Mouse (Mus musculus) WW6 (cell line): Measurements from ENCODE around the gene Mvb12b.

Experiments
- DNase-seq: peaks from one replicate; pipeline ENCODE4 v3.0.0-alpha.2; 2013; ENCODE audit warnings: low read depth, low spot score

The Mvb12b gene

GRCm38 (mm10) chr2:33736722-33737121 is 151.0 kb downstream of the Mvb12b start:
- DNase-seq = no peak

GRCm38 (mm10) chr2:33734781-33735485 is 152.8 kb downstream of the Mvb12b start:
- no peak for DNase-seq

- DNase-seq = no peak
These were observed 158.0 kb downstream of the Mvb12b start for GRCm38 (mm10) chr2:33729701-33730100.

GRCm38 (mm10) chr2:33727199-33727598 is 160.5 kb downstream of the Mvb12b start:
- DNase-seq = no peak

DNA sequence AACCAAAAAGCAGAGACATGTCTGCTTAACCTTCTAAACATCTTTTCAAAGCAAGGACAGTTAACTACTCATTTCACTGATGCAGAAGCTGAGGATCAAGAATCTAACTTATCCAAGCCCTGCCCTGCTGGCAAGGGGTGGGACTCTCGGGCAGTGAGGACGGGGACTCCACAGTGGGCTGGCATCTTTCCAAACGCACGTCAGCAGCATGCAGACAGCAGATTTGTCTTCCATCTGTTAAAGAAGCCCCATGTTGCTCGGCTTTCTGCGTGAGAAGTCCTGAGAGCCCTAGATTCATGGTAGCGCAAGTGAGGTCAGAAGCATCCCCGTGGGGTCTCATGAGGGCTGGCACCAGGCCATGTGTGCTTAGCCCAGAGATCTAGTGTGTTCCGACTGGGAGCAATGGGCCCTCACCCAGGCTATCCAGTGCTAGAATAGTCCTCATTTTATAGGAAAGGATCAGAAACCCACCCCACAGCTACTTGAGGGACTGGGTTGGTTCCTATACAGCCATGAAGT is 167.3 kb downstream of the Mvb12b start:
- DNase-seq = no peak

GRCm38 (mm10) chr2:33719339-33720066 is 168.2 kb downstream of the Mvb12b start:
- no peak for DNase-seq

GRCm38 (mm10) chr2:33718561-33718960 is 169.2 kb downstream of the Mvb12b start:
- no peak for DNase-seq

GRCm38 (mm10) chr2:33717821-33718351 is 169.9 kb downstream of the Mvb12b start:
- no peak for DNase-seq

- no peak for DNase-seq
These were observed 170.4 kb downstream of the Mvb12b start for GRCm38 (mm10) chr2:33717378-33717777.

DNA sequence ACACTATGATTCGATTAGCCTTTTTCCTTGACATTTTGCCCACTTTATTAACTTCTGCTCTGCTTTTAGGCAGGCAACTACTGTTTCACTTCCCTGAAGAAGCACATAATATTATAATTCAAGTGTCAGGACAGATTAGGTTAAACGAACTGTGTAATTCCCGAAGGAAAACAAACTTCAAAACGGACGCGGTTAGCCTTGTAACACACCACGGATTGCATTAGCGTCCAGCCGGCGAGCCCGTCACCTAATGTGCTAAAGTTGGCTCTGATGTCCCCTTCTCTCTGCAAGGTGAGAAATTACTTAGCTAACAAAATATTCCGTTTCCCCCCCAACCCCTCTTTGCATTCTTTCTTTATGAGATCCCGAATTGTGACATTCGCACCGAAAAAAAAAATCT is 170.9 kb downstream of the Mvb12b start:
- no peak for DNase-seq

- no peak for DNase-seq
These were observed 172.8 kb downstream of the Mvb12b start for GRCm38 (mm10) chr2:33714932-33715331.

DNA sequence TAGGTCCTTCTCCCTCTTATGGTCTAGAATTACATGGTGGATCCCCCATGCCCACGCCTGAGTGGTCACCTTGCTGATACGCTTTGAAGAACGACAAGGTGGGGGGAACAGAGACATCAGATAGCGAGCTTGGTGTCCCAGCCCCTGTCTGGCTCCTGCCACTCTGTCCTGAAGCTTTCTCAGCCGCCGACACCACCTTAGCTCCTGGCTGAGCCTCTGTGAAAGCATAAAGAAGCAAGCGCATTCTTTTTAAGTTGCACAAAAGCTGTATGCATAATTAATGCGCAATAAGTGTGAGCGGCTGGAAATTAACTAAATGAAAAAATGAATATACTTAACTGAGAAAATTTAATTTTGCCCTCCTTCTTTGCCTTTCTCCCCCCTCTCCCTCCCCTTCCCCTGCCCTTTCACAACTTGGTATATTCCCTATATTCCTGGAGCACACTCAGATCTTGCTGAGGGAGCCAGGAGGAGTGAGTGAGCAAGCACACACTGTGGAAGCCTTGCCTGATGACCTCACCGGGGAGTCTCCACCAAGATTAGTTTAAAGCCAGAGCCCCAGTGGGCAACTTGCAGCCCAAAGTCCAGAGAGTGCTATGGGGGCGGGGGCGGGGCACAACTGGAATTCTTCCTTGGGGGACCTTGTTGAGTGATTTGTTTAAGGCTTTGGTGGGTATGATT is 174.0 kb downstream of the Mvb12b start:
- DNase-seq = no peak

DNA sequence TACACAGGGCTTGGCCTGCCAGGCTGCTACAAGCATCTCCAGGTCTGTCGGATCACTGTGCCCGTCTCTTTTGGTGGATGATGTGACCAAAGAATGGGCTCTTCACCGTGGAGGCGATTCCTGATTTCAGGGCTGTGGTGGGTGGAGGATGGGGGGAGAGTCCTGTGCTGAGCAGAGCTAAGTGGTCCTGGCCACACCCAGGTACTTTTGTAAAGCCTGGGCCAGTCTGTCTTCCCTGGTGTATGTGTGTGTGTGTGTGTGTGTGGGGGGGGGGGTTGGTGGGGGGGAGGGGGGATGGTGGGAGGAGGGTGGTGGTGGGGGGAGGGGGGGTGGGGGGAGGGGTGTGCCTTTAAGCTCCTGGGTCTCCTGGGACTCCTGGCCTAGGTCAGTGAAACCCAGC is 174.9 kb downstream of the Mvb12b start:
- no peak for DNase-seq

- no peak for DNase-seq
These were observed 178.9 kb downstream of the Mvb12b start for GRCm38 (mm10) chr2:33708831-33709230.

- no peak for DNase-seq
These were observed 179.7 kb downstream of the Mvb12b start for GRCm38 (mm10) chr2:33708096-33708495.

DNA sequence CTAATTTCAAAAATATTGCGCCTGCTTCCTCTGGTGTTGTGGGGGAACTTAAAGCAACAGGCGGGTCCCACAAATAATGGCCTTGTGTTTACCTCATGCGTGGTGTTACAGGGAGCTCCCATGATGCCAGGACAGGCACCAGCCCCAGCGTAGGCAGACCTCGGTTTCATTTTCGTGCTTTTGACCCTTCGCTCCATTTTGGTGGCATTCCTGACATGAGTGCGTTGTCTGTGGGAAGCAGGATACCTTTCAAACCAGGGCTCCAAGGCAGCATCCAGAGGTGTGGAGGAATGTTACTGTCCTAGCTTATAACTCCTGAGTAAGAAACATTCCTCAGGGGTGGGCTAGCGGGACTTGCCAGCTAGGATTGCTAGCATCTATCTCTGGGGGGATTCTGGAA is 181.3 kb downstream of the Mvb12b start:
- no peak for DNase-seq

GRCm38 (mm10) chr2:33705687-33706320 is 181.9 kb downstream of the Mvb12b start:
- no peak for DNase-seq

DNA sequence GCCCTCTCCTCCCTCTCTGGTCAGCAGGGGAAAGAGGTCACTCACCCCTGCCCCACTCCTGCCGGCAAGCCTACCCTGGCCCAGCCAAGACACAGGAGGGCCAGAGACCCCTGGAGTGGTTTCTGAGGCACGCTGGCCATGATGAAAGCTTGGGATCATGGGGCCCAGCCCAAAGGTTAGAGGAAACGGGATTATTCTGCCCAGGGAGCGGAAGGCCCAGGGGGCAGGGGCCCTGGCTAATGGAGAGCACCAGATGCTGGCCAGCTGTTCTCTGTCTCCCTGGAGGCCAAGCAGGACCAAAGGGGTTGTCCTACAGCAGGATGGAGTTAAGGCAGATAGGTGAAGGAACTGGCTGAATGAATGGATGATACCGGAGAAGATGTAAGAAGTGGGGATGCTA is 184.5 kb downstream of the Mvb12b start:
- DNase-seq = no peak

DNA sequence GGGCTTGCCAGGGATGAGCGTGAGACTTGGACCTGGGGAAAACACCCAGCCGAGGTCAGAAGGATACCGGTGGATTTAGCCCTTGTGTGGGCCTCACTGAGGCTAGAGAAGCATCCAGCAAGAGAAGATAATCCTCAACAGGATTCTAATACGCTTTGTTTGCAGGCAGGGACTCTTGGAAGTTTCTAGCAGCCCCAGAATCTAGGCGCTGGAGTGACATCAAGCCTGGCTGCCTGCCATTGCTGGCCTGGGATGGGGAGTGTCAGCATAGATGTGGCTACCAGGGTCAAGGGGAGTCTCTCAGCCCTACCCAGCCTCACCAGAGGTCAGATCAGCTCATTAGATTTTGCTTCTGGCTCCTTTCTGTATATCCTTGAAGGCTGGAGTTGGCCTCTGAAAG is 185.0 kb downstream of the Mvb12b start:
- DNase-seq = no peak

DNA sequence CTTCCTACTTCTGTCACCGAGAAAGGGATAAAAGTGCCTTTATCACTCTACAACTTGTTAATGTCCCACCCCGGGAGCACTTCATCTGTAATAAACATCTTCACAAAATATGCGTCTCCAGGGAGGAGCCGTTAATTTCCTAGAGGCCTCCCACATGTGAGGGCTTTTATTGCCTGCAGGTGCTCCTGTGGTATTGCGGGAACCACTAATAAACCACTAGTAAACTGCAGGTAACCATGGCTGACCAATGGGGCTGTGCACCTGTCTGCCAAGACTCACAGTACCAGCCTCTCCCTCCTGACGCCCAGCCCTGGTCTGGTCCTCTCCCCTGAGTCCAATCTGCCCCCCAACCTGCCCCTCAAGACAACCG is 186.3 kb downstream of the Mvb12b start:
- DNase-seq = no peak

DNA sequence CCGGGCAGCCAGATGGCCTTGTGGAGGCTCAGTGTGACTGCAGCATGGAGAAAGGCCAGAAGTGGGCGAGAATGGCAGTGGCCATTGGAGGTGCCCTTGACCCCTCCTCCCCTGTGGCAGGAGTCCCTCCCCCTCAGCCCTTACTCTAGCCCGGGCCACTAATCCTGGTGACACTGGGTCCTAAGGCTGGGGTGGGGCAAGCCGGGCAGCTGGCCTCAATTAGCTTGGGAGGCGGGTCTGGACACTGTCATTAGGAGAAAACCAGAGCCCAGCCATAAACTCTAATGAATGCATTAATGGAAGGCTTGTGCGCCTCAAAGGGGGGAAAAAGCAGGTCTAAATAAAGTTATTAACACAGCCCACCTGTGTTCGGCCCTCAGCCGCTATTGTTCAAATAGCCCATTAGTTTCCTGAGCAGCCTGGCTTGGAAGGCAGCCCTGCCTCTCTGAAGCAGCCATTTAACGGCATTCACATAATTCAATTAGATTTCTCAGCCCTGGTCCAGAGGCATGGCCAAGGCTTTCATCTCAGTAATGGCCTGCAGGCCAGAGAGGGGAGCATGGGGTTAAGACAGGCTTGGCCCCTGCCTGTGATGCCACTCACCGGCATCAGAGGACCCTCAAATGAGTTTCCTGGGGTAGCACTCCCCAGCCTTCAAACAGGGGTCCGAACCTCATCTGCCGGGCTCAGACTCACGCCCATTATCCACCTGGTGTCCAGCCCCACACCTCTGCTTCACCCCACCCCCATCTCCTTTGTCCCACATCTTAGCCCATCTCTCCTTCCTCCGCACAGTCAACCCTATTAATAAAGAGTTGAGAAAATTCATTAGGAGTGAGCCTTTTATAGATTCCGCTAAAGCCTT is 186.9 kb downstream of the Mvb12b start:
- no peak for DNase-seq
